Mouse (Mus musculus): ENCODE data around the gene Ssr1. TPM values are rescaled to one million over a fixed set of nuclear protein-coding genes. Genes with fewer than 3 reads are reported as not detected.

Ssr1 gene
- polyA plus RNA-seq, 1 experiment from 2014 or later, result 145 TPM

DNA sequence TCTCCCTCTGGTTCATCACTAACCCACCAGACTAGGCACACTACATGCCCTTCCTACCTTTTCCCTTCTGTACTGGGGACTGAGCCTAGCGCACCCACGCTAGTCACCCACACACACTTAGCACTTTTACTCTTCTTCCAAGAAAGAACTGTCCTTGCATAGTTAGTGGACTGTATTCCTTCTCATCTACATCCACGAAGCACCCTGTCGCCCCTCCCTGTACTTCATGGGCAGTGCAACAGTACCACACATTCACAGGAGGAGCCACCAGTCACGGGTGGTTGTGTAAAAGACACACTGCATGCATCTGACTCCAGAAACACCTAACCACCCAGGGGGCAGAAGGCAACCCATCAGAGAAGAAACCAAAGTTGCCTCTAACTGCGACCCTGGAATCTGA, 20.0 kb downstream of the Ssr1 start:
- Histone ChIP-seq H3K4me1 (replicated peaks) (0 out of 2 replicates have a peak, but pooled peaks cover 3% of the 10 kb centered on the region), H3K4me2 (replicated peaks) (no peak overlapping the region), H3K36me3 (peaks cover 4% of the 10 kb centered on the region; the same call in 1 of the 2 replicates), H3K27ac (no peak overlapping the region), H3K9ac (no peak overlapping the region), H3K9me3 (no peaks in the 10 kb centered on the region), H3K27me3 (replicated peaks) (no peaks in the 10 kb centered on the region), H3K4me3 (replicated peaks) (no peak overlapping the region)
- no peak for ATAC-seq
- 84% methylated on average over 6 of the region's 6 CpGs for WGBS

DNA sequence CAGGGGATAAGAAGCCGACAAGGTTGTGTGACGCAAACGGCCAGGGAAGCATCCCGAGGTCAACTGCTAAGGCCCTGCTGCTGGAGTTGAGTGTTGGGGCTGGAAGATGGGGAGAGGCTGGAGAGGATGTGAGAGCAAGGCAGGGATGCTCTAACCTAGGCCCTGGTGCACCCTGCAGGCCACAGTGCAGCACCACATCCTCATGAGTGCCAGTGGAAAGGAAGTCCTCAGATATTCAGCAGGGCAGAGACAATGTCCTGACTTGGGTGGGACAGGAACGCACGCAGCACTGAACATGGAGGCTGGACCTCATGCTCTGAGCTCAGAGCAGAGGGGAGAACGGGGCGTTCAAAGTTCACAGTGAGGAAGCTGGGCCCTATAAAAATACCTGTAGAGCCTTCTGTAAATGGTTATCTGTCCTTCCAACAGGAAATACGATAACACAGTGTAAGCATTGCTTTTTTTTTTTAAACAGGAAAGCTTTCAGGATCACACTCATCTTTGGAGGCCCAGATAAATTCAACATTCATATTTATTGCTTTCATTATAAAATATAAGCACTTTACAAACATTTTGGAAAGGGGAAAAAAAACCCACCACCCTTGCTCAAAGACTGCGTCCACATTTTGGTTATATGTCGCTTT, 23.0 kb downstream of the Ssr1 start:
- H3K27ac ChIP-seq, result 0 out of 2 replicates have a peak overlapping the region, but pooled peaks have one; percentile 17
- H3K4me3 ChIP-seq (replicated peaks), result no peak overlapping the region
- ATAC-seq, result peak; percentile 80
- H3K4me2 ChIP-seq (replicated peaks), result no peak overlapping the region
- H3K36me3 ChIP-seq, result no peaks in the 10 kb centered on the region
- 67% methylated on average over 11 of the region's 11 CpGs for WGBS
- no peak overlapping the region for H3K9ac ChIP-seq
- H3K4me1 ChIP-seq (replicated peaks), result peaks cover 19% of the 10 kb centered on the region
- H3K27me3 ChIP-seq (replicated peaks), result no peaks in the 10 kb centered on the region
- H3K9me3 ChIP-seq, result no peaks in the 10 kb centered on the region

GRCm38 (mm10) chr13:37969988-37970387, 24.0 kb downstream of the Ssr1 start:
- 63% methylated on average over 8 of the region's 8 CpGs for WGBS
- H3K27ac ChIP-seq, result no peak overlapping the region

GRCm38 (mm10) chr13:37969337-37969736, 24.7 kb downstream of the Ssr1 start:
- ATAC-seq, result no peak
- Histone ChIP-seq H3K27ac (no peak overlapping the region), H3K9ac (no peak overlapping the region), H3K4me3 (replicated peaks) (no peak overlapping the region), H3K4me2 (replicated peaks) (no peak overlapping the region), H3K4me1 (replicated peaks) (peaks cover 33% of the 10 kb centered on the region), H3K9me3 (no peaks in the 10 kb centered on the region), H3K27me3 (replicated peaks) (no peaks in the 10 kb centered on the region), H3K36me3 (no peaks in the 10 kb centered on the region)
- WGBS, result 7% methylated on average over 14 of the region's 14 CpGs

More at GRCm38 (mm10) chr13:37969988-37970387, 24.0 kb downstream of the Ssr1 start:
- no peaks in the 10 kb centered on the region for H3K9me3 ChIP-seq
- no peak overlapping the region for H3K4me2 ChIP-seq (replicated peaks)
- peaks cover 28% of the 10 kb centered on the region for H3K4me1 ChIP-seq (replicated peaks)
- no peak overlapping the region for H3K4me3 ChIP-seq (replicated peaks)
- no peak overlapping the region for H3K9ac ChIP-seq
- no peaks in the 10 kb centered on the region for H3K27me3 ChIP-seq (replicated peaks)
- no peaks in the 10 kb centered on the region for H3K36me3 ChIP-seq
- ATAC-seq, result no peak

DNA sequence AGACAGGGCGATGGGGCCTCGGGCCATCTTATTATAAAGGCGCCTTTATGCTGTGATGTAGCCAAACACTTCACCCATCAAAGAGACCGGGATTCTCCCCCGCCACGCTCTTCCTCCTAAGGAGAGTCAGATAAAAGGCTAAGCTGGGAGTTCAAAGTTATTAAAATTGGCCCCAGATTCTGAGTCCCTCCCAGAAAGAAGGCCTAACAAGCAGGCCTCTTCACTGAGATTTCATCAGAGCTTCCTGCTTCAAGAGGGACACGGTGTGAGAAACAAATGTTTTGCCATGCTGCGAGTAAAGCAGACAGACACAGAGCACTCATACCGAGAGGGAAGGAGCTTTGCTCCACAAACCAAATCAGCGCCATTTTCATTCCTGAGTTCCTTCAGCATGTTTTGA, 26.5 kb downstream of the Ssr1 start:
- no peaks in the 10 kb centered on the region for H3K36me3 ChIP-seq
- ATAC-seq, result no peak
- H3K4me2 ChIP-seq (replicated peaks), result no peak overlapping the region
- H3K9ac ChIP-seq, result no peak overlapping the region
- no peak overlapping the region for H3K4me3 ChIP-seq (replicated peaks)
- no peak overlapping the region for H3K27ac ChIP-seq
- H3K4me1 ChIP-seq (replicated peaks), result peaks cover 41% of the 10 kb centered on the region
- H3K27me3 ChIP-seq (replicated peaks), result no peaks in the 10 kb centered on the region
- H3K9me3 ChIP-seq, result no peaks in the 10 kb centered on the region
- 60% methylated on average over 10 of the region's 10 CpGs for WGBS

DNA sequence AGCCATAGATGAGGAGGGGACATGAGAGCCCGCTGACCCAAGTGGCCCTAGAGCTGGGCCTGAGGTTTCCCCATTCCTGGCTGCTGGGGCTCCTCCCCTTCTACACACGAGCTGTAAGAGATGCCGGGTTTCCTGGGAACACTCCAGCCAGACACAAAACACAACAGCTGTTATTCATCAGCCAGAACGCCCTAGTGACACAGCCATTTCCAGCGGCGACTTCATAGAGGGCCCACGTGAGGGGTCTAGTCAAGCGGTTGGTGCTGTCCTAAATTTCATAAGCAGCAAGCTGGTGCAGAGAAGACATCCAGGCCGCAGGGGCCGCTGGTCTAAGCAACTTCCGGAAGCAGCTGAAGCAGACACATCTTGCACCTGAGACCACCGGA, 27.0 kb downstream of the Ssr1 start:
- no peak overlapping the region for H3K4me2 ChIP-seq (replicated peaks)
- no peaks in the 10 kb centered on the region for H3K36me3 ChIP-seq
- H3K27ac ChIP-seq, result no peak overlapping the region
- H3K4me3 ChIP-seq (replicated peaks), result no peak overlapping the region
- no peak overlapping the region for H3K9ac ChIP-seq
- WGBS, result 34% methylated on average over 12 of the region's 12 CpGs
- peaks cover 41% of the 10 kb centered on the region for H3K4me1 ChIP-seq (replicated peaks)
- H3K27me3 ChIP-seq (replicated peaks), result no peaks in the 10 kb centered on the region
- ATAC-seq, result peak; percentile 9; the same call in 1 of the 2 replicates
- H3K9me3 ChIP-seq, result no peaks in the 10 kb centered on the region

GRCm38 (mm10) chr13:37966256-37967051, 27.6 kb downstream of the Ssr1 start:
- Histone ChIP-seq H3K4me1 (replicated peaks) (peaks cover 41% of the 10 kb centered on the region), H3K9ac (no peak overlapping the region), H3K4me2 (replicated peaks) (no peak overlapping the region), H3K4me3 (replicated peaks) (no peak overlapping the region), H3K27me3 (replicated peaks) (no peaks in the 10 kb centered on the region), H3K9me3 (no peaks in the 10 kb centered on the region), H3K36me3 (no peaks in the 10 kb centered on the region), H3K27ac (no peak overlapping the region)
- peak; percentile 18; the same call in 1 of the 2 replicates for ATAC-seq
- WGBS, result 65% methylated on average over 15 of the region's 15 CpGs

DNA sequence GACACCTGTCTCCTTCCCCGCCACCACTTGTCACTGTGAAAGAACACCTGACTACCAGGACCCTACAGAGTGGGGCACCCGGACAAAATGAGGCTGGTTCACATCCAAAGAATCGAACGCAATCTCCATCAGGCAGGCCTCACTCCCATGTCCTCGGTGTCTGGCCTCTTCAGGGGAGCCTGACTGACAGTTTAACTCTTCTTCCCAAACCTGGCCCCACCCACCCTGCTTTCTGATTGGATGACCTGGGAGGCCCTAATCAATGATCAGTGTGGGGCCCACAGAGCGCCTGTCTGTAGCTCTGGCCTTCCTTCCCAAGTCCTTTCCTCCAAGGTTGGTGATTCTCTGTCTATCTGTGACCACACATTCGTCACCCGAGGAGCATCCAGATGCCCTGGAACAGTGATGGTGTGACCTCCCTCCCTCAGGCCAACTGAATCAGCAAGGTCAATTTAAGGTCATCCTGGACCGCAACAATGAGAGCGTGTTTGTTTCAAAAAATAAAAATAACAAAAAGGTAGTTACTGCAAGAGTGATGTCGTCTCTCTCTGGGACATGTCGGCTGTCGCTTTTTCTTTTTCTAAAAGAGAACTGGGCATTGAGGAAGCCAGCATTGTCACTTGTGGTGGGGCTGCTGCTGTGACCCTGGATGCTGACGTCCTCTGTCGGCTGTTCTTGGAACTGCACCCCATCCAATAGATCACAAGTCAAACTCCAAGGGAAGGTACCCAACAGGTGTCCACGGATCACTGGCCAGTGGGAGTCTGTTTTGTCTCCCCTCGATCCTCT, 28.7 kb downstream of the Ssr1 start:
- peak; percentile 40 for ATAC-seq
- Histone ChIP-seq H3K27me3 (replicated peaks) (no peaks in the 10 kb centered on the region), H3K9ac (no peak overlapping the region), H3K27ac (no peak overlapping the region), H3K4me1 (replicated peaks) (peaks cover 37% of the 10 kb centered on the region), H3K4me2 (replicated peaks) (no peak overlapping the region), H3K4me3 (replicated peaks) (no peak overlapping the region), H3K9me3 (no peaks in the 10 kb centered on the region), H3K36me3 (no peaks in the 10 kb centered on the region)
- 52% methylated on average over 17 of the region's 17 CpGs for WGBS

DNA sequence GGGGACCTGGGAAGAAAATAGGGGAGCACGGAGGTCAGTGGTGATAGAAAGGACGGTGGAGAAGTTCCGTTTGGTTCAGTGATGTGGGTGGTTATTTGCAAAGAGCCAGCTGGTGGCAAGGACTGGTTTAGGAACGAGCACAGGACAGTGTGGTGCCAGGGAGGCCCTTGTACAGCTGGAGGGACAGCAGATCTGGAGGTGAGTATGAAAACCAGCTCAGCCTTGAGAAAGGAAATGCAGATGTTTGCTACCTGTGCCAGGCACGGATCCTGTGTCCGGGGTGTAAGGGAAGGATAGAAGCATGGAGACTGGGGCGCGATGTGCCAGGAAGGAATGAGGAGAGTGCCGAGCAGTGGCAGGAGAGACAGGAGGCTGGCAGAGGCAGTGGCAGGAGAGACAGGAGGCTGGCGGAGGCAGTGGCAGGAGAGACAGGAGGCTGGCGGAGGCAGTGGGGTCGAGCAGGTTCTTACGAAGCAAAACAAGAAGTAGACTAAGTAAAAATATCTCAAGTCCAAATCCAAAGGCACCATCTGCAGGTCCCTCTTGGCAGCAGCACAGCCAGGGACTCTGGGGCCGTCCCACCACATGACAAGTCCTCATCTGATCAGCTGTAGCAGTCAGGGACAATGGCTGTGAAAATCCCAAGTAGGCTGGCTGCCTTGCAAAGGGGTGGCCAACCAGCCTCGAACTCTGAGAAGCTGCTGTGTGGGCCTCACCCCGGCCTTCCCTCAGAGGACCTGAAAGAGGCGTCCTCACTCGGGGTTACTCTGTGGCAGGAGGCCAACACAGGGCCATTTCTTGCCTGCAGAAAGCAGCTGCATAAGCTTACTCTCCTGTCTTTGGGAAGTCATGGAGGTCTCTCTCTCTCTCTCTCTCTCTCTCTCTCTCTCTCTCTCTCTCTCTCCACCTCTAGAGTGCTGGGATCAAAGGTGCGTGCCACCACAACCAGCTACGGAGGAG, 29.6 kb downstream of the Ssr1 start:
- no peaks in the 10 kb centered on the region for H3K27me3 ChIP-seq (replicated peaks)
- no peak overlapping the region for H3K9ac ChIP-seq
- peak overlapping the region; percentile 42; the same call in 1 of the 2 replicates for H3K4me3 ChIP-seq (replicated peaks)
- H3K4me1 ChIP-seq (replicated peaks), result peaks cover 37% of the 10 kb centered on the region
- H3K36me3 ChIP-seq, result no peaks in the 10 kb centered on the region
- no peaks in the 10 kb centered on the region for H3K9me3 ChIP-seq
- ATAC-seq, result no peak
- H3K27ac ChIP-seq, result no peak overlapping the region
- peak overlapping the region; percentile 72 for H3K4me2 ChIP-seq (replicated peaks)
- 59% methylated on average over 20 of the region's 20 CpGs for WGBS

DNA sequence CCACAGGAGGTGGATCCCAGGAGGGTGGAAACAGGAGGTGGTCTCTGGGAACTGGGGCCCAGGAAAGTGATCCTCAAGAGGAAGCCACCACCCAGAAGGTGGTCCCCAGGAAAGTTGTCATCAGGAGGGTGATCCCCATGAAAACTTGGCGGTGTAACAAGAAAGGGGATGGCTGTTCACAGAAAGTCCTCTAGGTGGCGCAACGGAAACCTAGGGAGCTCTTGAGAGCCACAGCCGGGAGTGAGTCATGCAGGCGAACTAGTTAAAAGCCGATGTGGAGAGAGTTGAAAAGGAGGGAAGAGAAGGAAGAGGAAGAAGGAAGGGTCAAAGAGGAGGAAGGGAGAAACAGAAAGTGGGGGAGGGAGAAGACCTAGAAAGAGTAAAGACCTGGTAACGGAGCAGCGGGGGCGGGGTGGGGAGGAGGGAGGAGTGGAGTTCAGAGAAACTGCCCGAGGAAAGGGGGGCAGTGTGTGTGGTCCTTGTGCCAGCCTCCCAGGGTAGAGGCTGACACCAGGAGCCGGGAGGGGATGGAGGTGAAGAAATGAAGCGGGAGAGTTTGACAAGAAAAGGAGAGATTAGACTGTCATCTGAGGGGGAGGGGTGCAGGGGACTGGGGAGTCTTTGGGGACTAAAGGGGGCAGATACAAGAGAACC, 30.5 kb downstream of the Ssr1 start:
- Histone ChIP-seq H3K9ac (peak overlapping the region; percentile 40; the same call in 1 of the 2 replicates), H3K9me3 (no peaks in the 10 kb centered on the region), H3K4me3 (replicated peaks) (peak overlapping the region; percentile 42), H3K4me2 (replicated peaks) (peak overlapping the region; percentile 72), H3K27me3 (replicated peaks) (no peaks in the 10 kb centered on the region), H3K36me3 (no peaks in the 10 kb centered on the region), H3K4me1 (replicated peaks) (peaks cover 37% of the 10 kb centered on the region), H3K27ac (no peak overlapping the region)
- ATAC-seq, result peak; percentile 48; the same call in 1 of the 2 replicates
- WGBS, result 3% methylated on average over 12 of the region's 12 CpGs

DNA sequence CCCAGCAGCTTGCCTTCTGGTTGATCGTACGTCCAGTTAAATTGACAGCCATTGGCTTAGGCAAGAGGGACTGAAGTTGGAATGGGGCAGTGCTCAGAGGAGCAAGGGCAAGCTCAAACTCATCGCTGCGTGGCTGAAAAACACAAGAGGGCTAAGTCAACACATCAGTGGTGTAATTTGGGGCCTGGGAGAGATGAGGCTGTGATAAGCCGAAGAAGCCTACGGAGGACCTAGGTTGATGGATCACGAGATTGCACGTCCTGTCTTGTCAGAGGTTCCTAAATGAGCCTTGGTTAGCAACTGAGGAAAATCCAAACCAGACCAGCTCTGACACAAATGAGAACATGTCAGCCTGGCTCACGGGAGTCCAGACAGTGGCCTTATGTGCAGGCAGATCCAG, 31.5 kb downstream of the Ssr1 start:
- Histone ChIP-seq H3K9me3 (no peaks in the 10 kb centered on the region), H3K27ac (no peak overlapping the region), H3K4me2 (replicated peaks) (no peak overlapping the region), H3K4me1 (replicated peaks) (peaks cover 35% of the 10 kb centered on the region), H3K9ac (no peak overlapping the region), H3K4me3 (replicated peaks) (no peak overlapping the region), H3K27me3 (replicated peaks) (no peaks in the 10 kb centered on the region), H3K36me3 (no peaks in the 10 kb centered on the region)
- no peak for ATAC-seq
- WGBS, result 76% methylated on average over 9 of the region's 9 CpGs

All from intestine, embryonic 15.5 days (tissue).